Mouse (Mus musculus) mesoderm, embryonic 11.5 days (tissue): ENCODE data around the gene Gm340.

Source experiments
- DNase-seq: peaks from one replicate; pipeline ENCODE4 v3.0.0-alpha.2; 2012; ENCODE audit warnings: low read depth, low spot score

The Gm340 gene

DNA sequence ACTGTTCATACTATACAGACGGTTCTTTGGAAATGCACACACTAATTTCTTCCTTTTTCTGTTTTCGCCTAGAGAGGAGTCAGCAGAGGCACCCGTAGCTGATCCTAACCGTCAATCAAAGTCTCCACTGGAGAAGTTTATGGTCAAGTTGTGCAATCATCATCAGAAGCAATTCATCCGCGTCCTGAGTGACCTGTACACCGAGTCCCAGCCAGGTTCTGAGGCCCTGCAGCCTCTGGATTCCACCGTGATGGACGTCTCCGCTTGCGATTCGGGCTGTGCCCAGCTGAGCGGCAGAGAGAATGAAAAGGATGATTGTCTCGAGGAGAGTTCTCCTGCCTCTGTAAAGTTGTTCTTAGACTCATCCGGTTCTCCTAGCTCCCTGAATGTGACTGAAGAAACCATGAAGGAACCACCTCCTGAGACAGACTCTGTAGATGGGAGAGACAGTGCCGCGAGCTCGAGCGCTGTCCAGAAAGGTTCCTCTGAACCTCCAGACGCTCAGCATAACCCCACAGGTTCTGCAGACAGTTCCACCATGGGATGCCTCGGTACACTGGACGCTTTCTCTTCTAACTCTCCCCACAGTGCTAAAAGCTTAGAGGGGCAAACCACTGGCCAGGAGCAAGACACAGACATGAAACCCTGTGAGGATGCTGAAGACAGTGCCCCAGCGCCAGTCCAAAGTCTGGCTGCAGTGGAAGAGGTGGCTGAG, at the start of gene Gm340:
TSS of gene Gm340 (plus strand) at position 665 of the 715 bp plus-strand sequence.
- no peak for DNase-seq

DNA sequence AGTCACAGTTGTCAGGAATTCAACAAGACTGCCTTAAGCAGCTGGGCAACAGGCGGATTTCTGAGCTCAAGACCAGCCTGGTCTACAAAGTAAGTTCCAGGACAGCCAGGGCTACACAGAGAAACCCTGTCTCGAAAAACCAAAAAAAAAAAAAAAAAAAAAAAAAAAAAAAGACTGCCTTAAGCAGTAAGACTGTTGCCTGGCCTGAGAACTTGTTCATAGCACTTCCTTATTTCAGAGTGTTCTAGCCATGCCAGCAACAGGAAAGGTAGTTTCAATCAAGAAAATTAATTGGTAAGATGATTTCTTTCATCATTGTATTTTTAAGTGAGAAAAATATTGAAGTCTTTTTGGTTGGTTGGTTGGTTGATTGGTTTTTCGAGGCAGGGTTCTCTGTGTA, 48.1 kb upstream of the Gm340 start:
- DNase-seq, result no peak

DNA sequence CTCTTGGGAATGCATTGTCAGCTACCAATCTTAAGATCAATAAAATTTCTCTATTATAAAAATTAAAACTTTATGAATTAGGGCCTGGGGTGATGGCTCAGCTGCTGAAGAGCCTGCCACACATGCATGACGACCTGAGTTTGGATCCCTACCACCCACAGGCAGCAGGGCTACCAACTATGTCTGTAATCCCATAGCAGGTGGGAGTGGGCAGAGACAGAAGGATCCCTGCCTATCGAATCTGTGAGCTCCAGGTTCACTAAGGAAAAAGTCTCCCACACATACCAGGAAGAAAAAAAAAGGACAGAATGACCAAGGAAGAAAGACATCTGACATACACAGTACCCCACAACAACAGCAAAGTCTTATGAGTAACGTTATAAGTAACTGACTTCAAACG, 25.2 kb upstream of the Gm340 start:
- no peak for DNase-seq

DNA sequence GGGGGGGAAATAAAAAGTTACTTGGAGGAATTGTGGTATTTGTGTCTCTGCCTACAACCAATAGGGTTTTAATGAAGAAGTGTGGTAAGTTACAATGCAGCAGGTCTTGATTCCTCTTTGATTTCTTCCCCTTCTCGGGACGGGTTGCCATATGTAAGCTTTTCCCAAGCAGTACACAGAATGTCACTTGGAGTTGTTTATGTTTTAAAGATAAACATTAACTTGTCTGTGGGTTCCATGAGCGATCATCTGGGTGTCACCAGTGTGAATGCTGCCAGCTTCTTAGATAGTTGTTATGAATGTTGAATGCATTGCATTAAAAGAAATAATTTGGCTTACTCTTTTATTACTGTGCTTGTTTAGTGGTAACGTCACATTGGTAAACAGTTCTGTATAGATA, 24.7 kb upstream of the Gm340 start:
- DNase-seq, result no peak

DNA sequence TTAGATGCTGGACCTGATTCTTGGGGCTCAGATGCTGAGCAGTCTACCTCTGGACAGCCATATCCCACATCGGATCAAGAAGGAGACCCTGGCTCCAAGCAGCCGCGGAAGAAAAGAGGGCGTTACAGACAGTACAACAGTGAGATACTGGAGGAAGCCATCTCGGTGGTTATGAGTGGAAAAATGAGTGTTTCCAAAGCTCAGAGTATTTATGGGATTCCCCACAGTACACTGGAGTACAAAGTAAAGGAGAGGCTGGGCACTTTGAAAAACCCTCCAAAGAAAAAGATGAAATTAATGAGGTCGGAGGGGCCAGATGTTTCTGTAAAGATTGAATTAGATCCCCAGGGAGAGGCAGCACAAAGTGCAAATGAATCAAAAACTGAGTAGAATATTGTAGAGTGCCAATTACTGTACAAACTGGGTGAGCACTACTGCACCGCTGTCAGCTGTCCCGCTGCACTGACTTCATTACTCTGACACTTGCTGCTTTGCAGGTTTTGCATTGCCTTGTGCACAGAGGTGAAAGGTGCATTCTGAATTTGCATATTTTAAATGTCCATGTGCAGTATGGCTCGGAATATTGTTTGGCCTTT, 23.2 kb upstream of the Gm340 start:
- DNase-seq, result no peak

DNA sequence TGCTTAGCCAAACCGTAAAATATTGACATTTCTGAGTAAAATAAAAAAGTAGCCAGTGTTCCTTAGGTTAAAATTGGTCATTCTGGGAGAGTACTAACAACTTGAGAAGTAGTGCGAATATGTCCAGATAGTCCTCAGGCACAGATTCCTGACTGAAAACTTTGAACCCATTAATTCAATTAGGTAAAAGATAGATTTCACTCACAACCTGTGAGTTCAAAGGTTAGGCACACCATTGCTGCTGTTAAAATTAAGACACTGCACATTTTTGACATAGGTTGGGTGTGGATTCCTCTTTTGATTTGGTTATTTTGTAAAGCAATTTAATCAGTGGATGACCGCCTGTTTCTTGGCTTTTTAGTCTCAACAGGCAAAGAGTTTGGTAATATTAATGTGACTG, 21.3 kb upstream of the Gm340 start:
- no peak for DNase-seq

DNA sequence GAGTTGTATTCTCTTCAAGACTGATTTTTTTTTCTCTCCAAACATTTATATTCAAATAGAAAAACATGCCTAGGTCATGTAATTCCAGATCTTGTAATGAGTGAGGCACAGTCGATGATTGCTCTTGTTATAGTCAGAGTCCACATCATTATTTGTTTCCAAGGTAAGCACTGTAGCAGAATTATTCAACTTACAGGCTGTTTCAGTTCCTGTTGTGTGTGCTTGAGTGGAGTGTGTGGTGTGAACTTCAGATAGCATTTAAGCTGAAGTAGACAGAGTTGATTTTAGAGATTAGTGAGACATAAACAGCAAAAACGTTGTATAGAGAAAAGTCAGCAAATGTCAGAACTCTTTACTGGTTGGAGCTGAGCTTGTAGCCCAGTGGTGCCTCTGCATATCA, 13.4 kb upstream of the Gm340 start:
- no peak for DNase-seq

DNA sequence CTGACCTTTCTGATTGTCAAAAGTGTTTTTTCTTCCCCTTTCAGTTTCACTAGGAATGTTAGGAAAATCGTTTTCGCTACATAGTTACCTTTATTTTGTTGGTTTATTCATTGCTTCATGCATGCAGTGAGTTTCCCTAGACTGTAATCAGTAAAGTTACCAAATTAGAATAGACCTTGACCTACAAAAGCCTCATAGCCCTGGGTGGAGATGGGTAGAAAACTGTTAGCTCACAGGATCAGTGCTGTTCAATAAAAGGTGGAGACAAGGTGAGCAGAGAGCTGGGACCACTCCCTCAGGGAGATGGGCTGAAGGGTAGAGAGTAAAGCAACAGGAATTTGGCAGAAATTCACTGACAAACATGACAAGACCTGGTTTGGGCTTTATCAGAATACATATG, 8.5 kb upstream of the Gm340 start:
- no peak for DNase-seq

DNA sequence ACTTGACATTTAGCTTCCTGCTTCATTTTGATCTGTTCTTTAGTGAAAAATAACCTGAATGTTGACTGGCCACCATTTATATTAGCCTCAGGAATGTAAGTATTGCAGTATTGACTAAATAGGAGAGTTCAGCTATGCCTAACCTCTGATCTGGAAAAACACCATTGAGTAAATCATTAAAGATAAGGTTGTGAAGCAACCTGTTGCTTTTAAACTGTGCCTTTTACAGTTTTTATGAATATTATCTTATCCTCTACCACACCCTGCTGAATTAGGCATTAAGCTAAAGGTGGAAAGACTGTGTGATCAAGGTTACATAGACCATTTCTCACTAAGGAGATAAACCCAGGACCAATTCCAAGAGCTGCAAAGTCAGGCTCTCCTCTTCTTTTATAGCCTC, 4.6 kb upstream of the Gm340 start:
- DNase-seq, result no peak

DNA sequence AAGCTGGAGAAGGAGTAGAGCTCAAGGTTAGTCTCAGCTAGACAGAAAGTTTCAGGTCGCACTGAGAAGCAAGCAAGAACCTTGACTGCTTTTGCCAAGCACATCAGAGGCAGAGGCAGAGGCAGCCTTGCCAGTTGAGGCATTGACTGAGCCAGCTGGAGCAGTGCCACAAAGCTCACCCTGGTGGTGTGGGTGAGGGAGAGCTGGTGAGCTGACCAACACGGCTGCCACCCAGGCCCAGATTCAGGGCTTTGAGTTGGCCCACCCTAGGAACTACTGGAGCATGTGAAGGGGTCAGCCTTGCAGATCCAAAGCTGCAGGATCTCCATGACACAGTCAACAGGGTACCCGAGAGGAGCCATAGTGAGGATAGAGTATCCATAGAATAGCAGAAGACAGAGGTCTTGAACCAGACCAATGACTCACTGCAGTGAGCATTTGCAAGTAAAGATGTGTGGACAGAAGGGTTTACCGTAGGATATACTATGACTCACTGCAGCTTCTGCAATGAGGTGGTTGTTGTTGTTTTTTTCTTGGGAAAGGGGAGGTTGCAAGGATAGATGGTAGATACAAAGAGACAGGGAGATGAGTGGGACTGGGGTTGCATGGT, 2.8 kb upstream of the Gm340 start:
- DNase-seq, result no peak

DNA sequence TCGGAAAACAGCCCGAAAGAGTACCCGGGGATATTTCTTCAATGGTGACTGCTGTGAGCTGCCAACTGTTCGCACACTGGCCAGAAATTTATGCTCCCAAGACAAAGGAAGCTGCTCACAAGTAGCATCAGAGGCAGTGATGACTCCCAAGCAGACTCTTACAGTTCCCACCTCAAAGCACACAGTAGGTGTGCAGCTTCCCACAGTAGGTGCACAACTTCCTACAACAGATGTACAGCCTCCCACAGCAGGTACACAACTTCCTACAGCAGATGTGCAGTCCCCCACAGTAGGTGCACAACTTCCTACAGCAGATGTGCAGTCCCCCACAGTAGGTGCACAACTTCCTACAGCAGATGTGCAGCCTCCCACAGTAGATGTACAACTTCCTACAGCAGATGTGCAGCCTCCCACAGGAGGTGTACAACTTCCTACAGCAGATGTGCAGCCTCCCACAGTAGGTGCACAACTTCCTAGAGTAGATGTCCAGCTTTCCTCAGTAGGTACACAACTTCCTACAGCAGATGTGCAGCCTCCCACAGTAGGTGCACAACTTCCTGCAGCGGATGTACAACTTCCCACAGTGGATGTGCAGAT, 846 bp downstream of the Gm340 start:
- DNase-seq, result no peak

DNA sequence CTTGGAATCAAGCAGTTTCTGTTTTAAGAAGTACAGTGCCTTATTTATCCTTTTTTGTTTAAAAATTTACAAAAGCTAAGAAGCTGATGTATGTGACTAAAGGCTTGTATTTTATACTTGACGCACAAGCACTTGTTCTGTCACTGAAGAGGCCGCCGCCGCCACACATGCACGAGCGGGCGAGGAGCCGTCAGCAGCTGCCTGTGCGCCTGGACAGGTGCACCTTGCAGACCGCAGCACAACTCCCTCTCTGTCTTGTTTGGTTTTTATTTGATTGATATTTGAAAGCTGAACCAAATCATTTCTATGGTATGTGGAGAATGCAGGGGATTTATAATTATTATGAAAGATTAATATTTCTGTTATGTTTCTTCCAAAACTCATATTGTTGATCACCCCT, 4.6 kb downstream of the Gm340 start:
- DNase-seq, result no peak

DNA sequence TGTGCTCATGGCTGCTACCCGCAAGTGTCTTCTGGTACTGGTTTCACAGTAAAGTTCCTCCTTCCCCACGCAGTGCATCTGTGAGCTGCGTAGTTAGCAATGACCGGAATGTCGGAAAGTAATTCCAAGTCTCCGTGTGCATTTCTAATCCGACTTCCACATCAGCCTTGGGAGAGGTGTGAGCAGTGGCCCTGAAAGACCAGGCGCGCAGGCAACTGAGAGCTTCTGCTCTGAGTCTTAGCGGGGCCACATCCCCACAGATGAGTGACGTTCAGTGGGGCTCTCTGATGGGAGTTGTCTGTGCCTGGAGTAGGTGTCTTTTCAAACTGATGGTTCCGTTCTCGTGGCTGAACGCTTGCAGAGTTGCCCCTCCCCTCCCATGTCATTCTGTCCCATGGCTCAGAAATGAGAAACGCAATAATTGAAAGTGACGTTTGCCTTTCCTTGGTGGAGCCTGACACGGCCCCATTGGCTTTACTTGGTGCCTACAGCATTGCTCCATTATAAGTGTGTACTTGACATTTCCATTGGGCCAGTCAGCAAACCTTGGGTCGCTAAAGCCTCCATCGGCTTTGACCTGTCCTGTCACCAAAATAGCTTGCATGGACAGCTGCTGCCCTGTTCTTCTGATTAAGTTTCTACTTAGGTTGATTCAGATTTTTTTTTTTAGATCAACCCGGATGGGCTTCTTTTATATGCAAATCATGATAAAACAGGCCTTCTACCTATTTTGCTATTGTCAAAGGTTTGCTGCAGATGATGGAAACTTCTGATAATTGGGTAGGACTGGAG, 5.5 kb downstream of the Gm340 start:
- DNase-seq, result no peak

DNA sequence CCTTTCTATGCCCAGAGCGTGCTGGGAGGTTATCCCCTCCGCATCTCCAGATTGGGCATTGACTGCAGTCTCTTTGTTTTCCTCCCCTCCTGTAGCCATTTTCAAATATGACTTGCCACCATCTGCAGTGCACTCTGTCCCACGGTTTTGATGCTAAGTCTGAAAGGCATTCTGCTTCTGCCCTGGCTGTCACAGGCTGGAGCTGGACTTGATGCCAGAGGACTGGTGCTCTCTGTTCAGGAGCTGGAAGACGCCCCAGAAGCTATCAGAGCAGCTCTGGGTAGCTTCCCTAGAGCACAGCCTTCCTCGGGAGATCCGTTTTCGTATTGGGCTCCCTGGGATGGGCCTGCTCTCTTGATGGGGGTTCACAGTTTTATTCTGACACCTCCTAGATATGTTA, 6.9 kb downstream of the Gm340 start:
- DNase-seq, result no peak

DNA sequence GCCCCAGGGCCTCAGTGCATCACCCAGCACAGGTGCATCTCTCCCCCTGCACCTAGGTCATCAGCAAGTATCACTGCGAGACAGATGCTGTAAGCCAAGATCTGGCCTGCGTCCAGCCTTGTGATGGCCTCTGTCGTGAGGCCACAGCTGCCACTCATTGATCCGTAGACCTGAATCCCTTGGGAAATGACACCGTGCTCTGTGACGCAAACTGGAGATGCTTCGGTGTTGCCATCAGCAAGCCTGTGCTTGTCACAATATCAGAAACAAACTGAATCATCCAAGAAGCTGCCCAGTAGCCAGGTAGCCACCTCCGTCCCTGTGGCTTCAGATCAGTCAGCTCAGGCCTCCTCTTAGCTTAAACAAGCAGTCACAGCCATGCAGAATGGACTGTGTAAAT, 7.5 kb downstream of the Gm340 start:
- DNase-seq, result peak; percentile 30

DNA sequence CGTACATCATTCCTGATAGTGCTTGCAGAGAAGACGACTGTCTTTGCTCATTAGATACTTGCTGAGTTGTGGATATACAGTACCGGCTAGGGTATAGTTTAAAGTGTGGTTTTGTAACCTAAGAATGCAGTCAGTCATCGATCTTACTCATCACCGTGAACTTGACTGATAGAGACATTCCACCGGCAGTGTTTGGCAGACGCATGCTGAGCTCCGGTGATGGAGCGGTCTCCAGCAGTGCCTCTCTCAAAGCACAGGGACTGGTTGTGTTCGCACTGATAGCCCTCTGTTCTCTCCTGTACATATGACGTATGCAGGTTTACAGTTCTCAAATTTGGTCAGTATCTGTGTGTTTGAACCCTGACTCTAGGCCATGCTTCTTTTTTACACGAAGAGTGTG, 9.6 kb downstream of the Gm340 start:
- DNase-seq, result peak; percentile 48

DNA sequence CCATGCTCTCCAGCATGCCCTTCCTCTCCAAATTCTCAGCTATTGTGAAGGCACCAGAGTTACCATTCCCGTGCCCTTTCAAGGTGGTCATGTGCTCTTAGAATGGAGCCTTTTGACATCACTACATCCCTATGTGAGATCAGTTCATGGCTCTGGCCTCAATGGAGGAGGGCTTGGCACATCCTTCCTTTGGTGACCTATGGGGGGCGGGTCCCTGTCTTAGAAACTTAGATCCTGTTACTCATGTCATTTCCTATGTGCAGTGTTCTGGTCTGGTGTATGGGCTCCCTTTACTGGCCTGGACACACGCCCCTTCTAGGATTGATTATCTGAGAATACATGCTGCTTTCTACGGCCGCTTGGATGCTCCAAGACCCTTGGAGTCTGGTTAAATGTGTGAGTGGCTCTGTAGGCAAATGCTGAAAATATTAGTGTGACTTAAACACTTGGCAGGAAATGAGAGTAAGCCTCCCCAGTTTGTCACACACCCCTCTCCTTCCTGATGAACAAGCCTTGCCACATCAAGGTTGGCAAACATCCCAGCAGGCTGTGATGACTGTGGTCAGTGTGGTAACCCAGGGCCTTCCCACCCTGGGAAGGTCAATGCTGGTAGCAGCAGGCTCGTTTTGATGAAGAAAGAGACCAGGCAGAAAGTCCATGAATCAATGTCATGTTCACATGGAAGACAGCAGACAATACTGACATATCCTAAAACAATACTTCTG, 15.2 kb downstream of the Gm340 start:
- DNase-seq, result no peak

DNA sequence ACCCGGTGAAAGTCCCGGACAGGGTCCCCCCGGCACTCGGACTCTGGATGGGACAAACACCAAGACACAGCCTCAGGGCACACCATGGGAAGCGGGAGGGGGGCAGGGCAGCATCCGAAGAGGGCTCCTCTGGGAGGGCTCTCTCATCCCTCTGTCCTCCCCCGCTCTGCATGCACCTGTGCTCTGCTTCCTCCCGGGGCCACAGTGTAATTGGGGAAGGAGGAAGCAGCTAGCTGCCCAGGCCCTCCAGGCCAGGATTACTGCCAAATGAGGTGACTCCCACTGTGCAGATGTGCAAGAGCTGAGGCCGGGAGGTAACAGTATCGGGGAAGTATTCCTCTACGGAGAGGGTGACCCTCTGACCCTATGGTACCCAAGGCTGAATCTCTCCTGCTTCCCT, 18.5 kb downstream of the Gm340 start:
- no peak for DNase-seq

DNA sequence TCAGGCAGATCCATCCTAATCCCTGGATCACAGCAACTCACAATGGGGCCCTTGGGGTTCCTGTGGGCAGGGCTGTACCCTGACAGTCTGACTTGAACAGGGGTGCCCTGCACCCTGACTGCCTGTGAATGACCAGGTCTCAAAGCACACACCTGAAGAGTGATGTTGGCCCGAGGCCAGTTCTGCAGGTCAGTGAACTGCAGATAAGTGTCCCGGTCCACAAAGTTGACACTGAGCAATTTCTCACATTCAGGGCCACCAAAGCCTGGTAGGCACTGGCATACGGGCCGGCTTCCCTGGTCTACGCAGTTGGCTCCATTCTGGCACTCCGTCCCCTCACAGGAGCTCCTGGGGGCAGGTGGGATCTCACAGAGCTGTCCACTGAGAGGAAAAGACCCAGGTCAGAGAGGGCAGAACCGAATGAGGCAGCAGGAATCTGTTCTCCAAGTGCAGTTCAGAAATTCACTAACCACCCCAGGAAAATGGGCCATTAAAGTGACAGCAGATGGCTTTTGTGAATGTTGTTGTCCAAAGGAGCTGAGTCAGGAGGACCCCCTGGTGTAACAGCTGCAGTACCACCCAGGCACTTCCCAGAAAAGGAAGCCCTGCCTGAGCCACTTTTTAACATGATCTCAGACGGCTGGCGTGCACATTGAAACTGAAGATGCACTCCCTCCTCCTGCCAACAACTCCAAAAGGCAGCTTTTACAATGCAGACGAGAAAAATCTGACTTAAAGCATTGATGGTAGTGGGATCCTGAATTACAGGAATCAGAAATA, 24.2 kb downstream of the Gm340 start:
- no peak for DNase-seq

DNA sequence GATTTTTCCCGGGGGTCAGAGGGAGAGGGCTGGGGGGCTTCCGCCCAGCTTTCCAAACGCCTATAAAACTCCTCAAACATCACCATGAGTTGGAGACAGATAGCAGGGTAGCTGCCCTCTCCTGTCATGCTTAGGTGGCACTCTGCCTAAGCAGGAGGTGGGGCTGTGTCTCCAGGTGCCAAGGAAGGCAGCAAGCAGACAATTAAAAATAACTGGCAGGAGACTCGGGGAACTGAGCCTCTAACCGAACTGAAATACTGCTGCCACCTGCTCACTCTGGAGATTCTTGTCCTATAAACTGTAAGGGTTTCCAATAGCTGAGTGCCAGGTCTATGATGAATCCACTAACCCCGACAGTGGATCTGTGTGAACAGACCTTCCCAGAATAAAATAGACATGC, 29.5 kb downstream of the Gm340 start:
- no peak for DNase-seq
